Mouse (Mus musculus) limb, embryonic 10.5 days (tissue): ENCODE data around the gene Shbg. TPM values are rescaled to one million over a fixed set of nuclear protein-coding genes. Genes with fewer than 3 reads are reported as not detected.
A peak's percentile ranks its signal among the peaks of the same experiment; 100 is the strongest.
"Not testable (repeated sequence)": the region's sequence is repeated elsewhere in the genome, so short reads cannot be mapped to it uniquely, and the experiment has no call there.

Experiments
- DNase-seq: peaks from one replicate; pipeline ENCODE4 v3.0.0-alpha.2; 2017; ENCODE audit warnings: low spot score
- H3K27ac ChIP-seq: fragments of 300-500 bp; sonication (generic); 2 replicates; pipeline ENCODE4 v1.5.1; 2016; ENCODE audit warnings: mild to moderate bottlenecking
- H3K27me3 ChIP-seq: fragments of 300-500 bp; sonication (generic); 2 replicates; pipeline ENCODE4 v1.6.1; 2016; ENCODE audit warnings: low read depth, mild to moderate bottlenecking; ENCODE audit not compliant: poor library complexity, severe bottlenecking
- H3K36me3 ChIP-seq: fragments of 300-500 bp; sonication (generic); 2 replicates; pipeline ENCODE4 v1.6.1; 2016; ENCODE audit warnings: mild to moderate bottlenecking, moderate library complexity
- H3K4me1 ChIP-seq: fragments of 300-500 bp; sonication (generic); 2 replicates; pipeline ENCODE4 v1.6.1; 2016
- H3K4me3 ChIP-seq: fragments of 300-500 bp; sonication (generic); 2 replicates; pipeline ENCODE4 v1.5.1; 2016; ENCODE audit warnings: mild to moderate bottlenecking, moderate library complexity
- H3K9me3 ChIP-seq: fragments of 300-500 bp; sonication (generic); replicated peaks from 2 replicates; pipeline ENCODE4 v1.6.1; 2016; ENCODE audit warnings: mild to moderate bottlenecking
- WGBS: fragments of 180-500 bp; shearing (Covaris S2); methylation state at CpG from one replicate; pipeline ENCODE4 v1.1.7; 2016; 5-methylcytosine and 5-hydroxymethylcytosine counted together
- polyA plus RNA-seq: library from polyadenylated mRNA; unstranded; fragments of >200 nt; fragmentation: Nextera tagmentation; extraction: Ambion mirVana; gene quantifications from 2 replicates; pipeline ENCODE4 v1.2.1, GENCODE M21; 2016

Gene Shbg
- polyA plus RNA-seq, 1 experiment from 2014 or later = not detected

- Histone ChIP-seq H3K27ac (peak overlapping the region; percentile 91), H3K9me3 (no peaks in the 10 kb centered on the region), H3K4me1 (peaks cover 17% of the 10 kb centered on the region), H3K27me3 (peaks cover 6% of the 10 kb centered on the region; the same call in 1 of the 2 replicates), H3K36me3 (no peaks in the 10 kb centered on the region), H3K4me3 (peak overlapping the region; percentile 57)
- peak; percentile 37 for DNase-seq
- WGBS = 44% methylated on average over 6 of the region's 6 CpGs
Observed at GRCm38 (mm10) chr11:69622406-69622805, 4.7 kb upstream of the Shbg start.

GRCm38 (mm10) chr11:69621571-69622268 is 4.0 kb upstream of the Shbg start, which contains the start of gene Sat2:
Sat2 (plus strand) TSS chr11:69622024.
- Histone ChIP-seq H3K4me3 (peak within 1 kb of the TSS; percentile 57), H3K36me3 (no peaks in the 10 kb centered on the region), H3K27me3 (peaks cover 13% of the 10 kb centered on the region), H3K9me3 (no peaks in the 10 kb centered on the region), H3K27ac (peak within 1 kb of the TSS; percentile 91), H3K4me1 (peaks cover 17% of the 10 kb centered on the region)
- 1% methylated on average over 20 of the region's 20 CpGs for WGBS
- peak; percentile 86 for DNase-seq

- Histone ChIP-seq H3K27ac (no peak overlapping the region), H3K4me1 (peaks cover 17% of the 10 kb centered on the region), H3K9me3 (no peaks in the 10 kb centered on the region), H3K27me3 (peaks cover 25% of the 10 kb centered on the region), H3K4me3 (no peak overlapping the region), H3K36me3 (no peaks in the 10 kb centered on the region)
- 90% methylated on average over 7 of the region's 7 CpGs for WGBS
- no peak for DNase-seq
Observed at GRCm38 (mm10) chr11:69620394-69621081, 2.8 kb upstream of the Shbg start.

- Histone ChIP-seq H3K4me1 (peaks cover 12% of the 10 kb centered on the region), H3K4me3 (no peak overlapping the region), H3K36me3 (no peaks in the 10 kb centered on the region), H3K9me3 (no peaks in the 10 kb centered on the region), H3K27me3 (peaks cover 33% of the 10 kb centered on the region), H3K27ac (no peak overlapping the region)
- 51% methylated on average over 10 of the region's 10 CpGs for WGBS
- no peak for DNase-seq
Observed at GRCm38 (mm10) chr11:69616781-69617180, 924 bp downstream of the Shbg start.

- Histone ChIP-seq H3K4me3 (peak overlapping the region; percentile 18), H3K4me1 (peaks cover 11% of the 10 kb centered on the region), H3K27ac (peak overlapping the region; percentile 69; the same call in 1 of the 2 replicates), H3K27me3 (peaks cover 33% of the 10 kb centered on the region)
- 58% methylated on average over 11 of the region's 11 CpGs for WGBS
- H3K9me3 ChIP-seq, H3K36me3 ChIP-seq, DNase-seq: not testable (repeated sequence)
Observed at GRCm38 (mm10) chr11:69614257-69614588, 3.5 kb downstream of the Shbg start.

GRCm38 (mm10) chr11:69613553-69614256 is 4.0 kb downstream of the Shbg start:
- H3K4me3 ChIP-seq = peak overlapping the region; percentile 18
- H3K27me3 ChIP-seq = peaks cover 33% of the 10 kb centered on the region
- WGBS = 12% methylated on average over 19 of the region's 19 CpGs
- peak; percentile 87 for DNase-seq
- peak overlapping the region; percentile 69 for H3K27ac ChIP-seq
- H3K4me1 ChIP-seq = peaks cover 11% of the 10 kb centered on the region
- no peaks in the 10 kb centered on the region for H3K9me3 ChIP-seq
- H3K36me3 ChIP-seq = no peaks in the 10 kb centered on the region

- no peak for DNase-seq
- Histone ChIP-seq H3K9me3 (no peaks in the 10 kb centered on the region), H3K4me3 (no peak overlapping the region), H3K4me1 (peaks cover 15% of the 10 kb centered on the region), H3K36me3 (no peaks in the 10 kb centered on the region), H3K27ac (no peak overlapping the region), H3K27me3 (peaks cover 12% of the 10 kb centered on the region)
- 73% methylated on average over 4 of the region's 4 CpGs for WGBS
Observed at GRCm38 (mm10) chr11:69610899-69611298, 6.8 kb downstream of the Shbg start.

- H3K27ac ChIP-seq = no peak overlapping the region
- no peak overlapping the region for H3K4me3 ChIP-seq
- DNase-seq = no peak
- peaks cover 14% of the 10 kb centered on the region for H3K27me3 ChIP-seq
- H3K4me1 ChIP-seq = peaks cover 30% of the 10 kb centered on the region
- H3K36me3 ChIP-seq = no peaks in the 10 kb centered on the region
- no peaks in the 10 kb centered on the region for H3K9me3 ChIP-seq
- WGBS = 63% methylated on average over 7 of the region's 7 CpGs
Observed at GRCm38 (mm10) chr11:69609416-69609815, 8.3 kb downstream of the Shbg start.

- 90% methylated on average over 3 of the region's 3 CpGs for WGBS
- DNase-seq = no peak
Observed at GRCm38 (mm10) chr11:69608525-69608924, 9.2 kb downstream of the Shbg start.

GRCm38 (mm10) chr11:69606832-69607231 is 10.9 kb downstream of the Shbg start:
- H3K36me3 ChIP-seq = no peaks in the 10 kb centered on the region

More at GRCm38 (mm10) chr11:69608525-69608924, 9.2 kb downstream of the Shbg start:
- Histone ChIP-seq H3K9me3 (no peaks in the 10 kb centered on the region), H3K36me3 (no peaks in the 10 kb centered on the region), H3K4me3 (no peak overlapping the region), H3K27me3 (peaks cover 23% of the 10 kb centered on the region), H3K4me1 (peaks cover 32% of the 10 kb centered on the region), H3K27ac (no peak overlapping the region)

GRCm38 (mm10) chr11:69606491-69606795 is 11.3 kb downstream of the Shbg start:
- H3K27ac ChIP-seq = peak overlapping the region; percentile 56; the same call in 1 of the 2 replicates
- 49% methylated on average over 2 of the region's 2 CpGs for WGBS
- no peaks in the 10 kb centered on the region for H3K9me3 ChIP-seq
- DNase-seq = no peak
- no peaks in the 10 kb centered on the region for H3K36me3 ChIP-seq
- peaks cover 28% of the 10 kb centered on the region for H3K4me1 ChIP-seq
- H3K4me3 ChIP-seq = peak overlapping the region; percentile 69
- H3K27me3 ChIP-seq = peaks cover 41% of the 10 kb centered on the region

More at GRCm38 (mm10) chr11:69606832-69607231, 10.9 kb downstream of the Shbg start:
- WGBS = 91% methylated on average over 2 of the region's 2 CpGs
- Histone ChIP-seq H3K4me3 (no peak overlapping the region), H3K4me1 (peaks cover 28% of the 10 kb centered on the region), H3K27ac (no peak overlapping the region), H3K9me3 (no peaks in the 10 kb centered on the region), H3K27me3 (peaks cover 39% of the 10 kb centered on the region)
- no peak for DNase-seq

GRCm38 (mm10) chr11:69605726-69606490 is 11.8 kb downstream of the Shbg start, which contains the start of gene Atp1b2:
Atp1b2 (minus strand) TSS chr11:69605942.
- 3% methylated on average over 32 of the region's 32 CpGs for WGBS

More at GRCm38 (mm10) chr11:69605726-69606490, 11.8 kb downstream of the Shbg start, which contains the start of gene Atp1b2:
- no peaks in the 10 kb centered on the region for H3K9me3 ChIP-seq
- no peaks in the 10 kb centered on the region for H3K36me3 ChIP-seq
- DNase-seq = peak; percentile 77
- peak within 1 kb of the TSS; percentile 69 for H3K4me3 ChIP-seq
- H3K27me3 ChIP-seq = peaks cover 41% of the 10 kb centered on the region
- H3K27ac ChIP-seq = peak within 1 kb of the TSS; percentile 80
- peaks cover 30% of the 10 kb centered on the region for H3K4me1 ChIP-seq
